Mouse (Mus musculus): ENCODE measurements around the gene Casp12. TPM values are rescaled to one million over a fixed set of nuclear protein-coding genes. Genes with fewer than 3 reads are reported as not detected.

Gene Casp12
- total RNA-seq (2021) = 1 to 10 TPM in 1 of 2 experiments, under 1 TPM in 1; 0.77 to 1.8 TPM
- long read RNA-seq, experiment 1, partial matches to known transcripts = 0 of 2 reads
- long read RNA-seq, experiment 1, other reads (novel, unspliced or antisense) = 1 of 2 reads
- long read RNA-seq, experiment 2, partial matches to known transcripts = 0 of 1 reads
- long read RNA-seq, experiment 2, other reads (novel, unspliced or antisense) = 0 of 1 reads

- H3K27ac ChIP-seq = no peak within 1 kb of the TSS
Observed at GRCm38 (mm10) chr9:5345291-5345898, at the start of gene Casp12. Gene Casp12 (plus strand): TSS chr9:5345430.

GRCm38 (mm10) chr9:5296354-5297237 is 48.6 kb upstream of the Casp12 start:
- Histone ChIP-seq H3K27ac (no peak overlapping the region), H3K4me3 (no peak overlapping the region)
- intact Hi-C loops (cut with DNase I) = no loop called here
- no peak for DNase-seq (ENCODE audit: extremely low spot score in 1 of 2, low spot score in 2 of 2)
- no peak for TF ChIP-seq CTCF (IDR thresholded peaks at IDR 0.05)

More at GRCm38 (mm10) chr9:5345291-5345898, at the start of gene Casp12:
- intact Hi-C loops (cut with DNase I) = no loop called here
- H3K4me3 ChIP-seq = peak within 1 kb of the TSS; percentile 14; the same call in 1 of the 2 replicates
- DNase-seq (ENCODE audit: extremely low spot score in 1 of 2, low spot score in 2 of 2) = no peak
- TF ChIP-seq CTCF (IDR thresholded peaks at IDR 0.05) = no peak

- no peak for TF ChIP-seq CTCF (IDR thresholded peaks at IDR 0.05)
- intact Hi-C loops (cut with DNase I) = no loop called here
- DNase-seq (ENCODE audit: extremely low spot score in 1 of 2, low spot score in 2 of 2) = no peak
- no peak within 1 kb of the TSS for H3K4me3 ChIP-seq
- no peak within 1 kb of the TSS for H3K27ac ChIP-seq
Observed at GRCm38 (mm10) chr9:5298329-5299131, 46.7 kb upstream of the Casp12 start, which contains the start of gene Casp1. Gene Casp1 (plus strand): TSS chr9:5298517.

- no peak for DNase-seq (ENCODE audit: extremely low spot score in 1 of 2, low spot score in 2 of 2)
- Histone ChIP-seq H3K4me3 (no peak overlapping the region), H3K27ac (no peak overlapping the region)
- no peak for TF ChIP-seq CTCF (IDR thresholded peaks at IDR 0.05)
- intact Hi-C loops (cut with DNase I) = no loop called here
Observed at GRCm38 (mm10) chr9:5299132-5299381, 46.2 kb upstream of the Casp12 start.

- Histone ChIP-seq H3K4me3 (0 out of 2 replicates have a peak within 1 kb of the TSS, but pooled peaks have one; percentile 4), H3K27ac (no peak within 1 kb of the TSS)
- intact Hi-C loops (cut with DNase I) = no loop called here
- DNase-seq (ENCODE audit: extremely low spot score in 1 of 2, low spot score in 2 of 2) = no peak
- no peak for TF ChIP-seq CTCF (IDR thresholded peaks at IDR 0.05)
Observed at GRCm38 (mm10) chr9:5308561-5308960, 36.7 kb upstream of the Casp12 start, which contains the start of gene Casp4. Gene Casp4 (plus strand): TSS chr9:5308828.

- TF ChIP-seq CTCF (IDR thresholded peaks at IDR 0.05) = no peak
- Histone ChIP-seq H3K27ac (no peak overlapping the region), H3K4me3 (no peak overlapping the region)
- intact Hi-C loops (cut with DNase I) = no loop called here
- DNase-seq (ENCODE audit: extremely low spot score in 1 of 2, low spot score in 2 of 2) = no peak
Observed at GRCm38 (mm10) chr9:5310112-5310511, 35.1 kb upstream of the Casp12 start.

GRCm38 (mm10) chr9:5311435-5311834 is 33.8 kb upstream of the Casp12 start:
- TF ChIP-seq CTCF (IDR thresholded peaks at IDR 0.05) = no peak
- Histone ChIP-seq H3K27ac (no peak overlapping the region), H3K4me3 (no peak overlapping the region)
- intact Hi-C loops (cut with DNase I) = no loop called here
- no peak for DNase-seq (ENCODE audit: extremely low spot score in 1 of 2, low spot score in 2 of 2)

- intact Hi-C loops (cut with DNase I) = no loop called here
- no peak for TF ChIP-seq CTCF (IDR thresholded peaks at IDR 0.05)
Observed at GRCm38 (mm10) chr9:5328204-5328603, 17.0 kb upstream of the Casp12 start.

GRCm38 (mm10) chr9:5332441-5332840 is 12.8 kb upstream of the Casp12 start:
- Histone ChIP-seq H3K4me3 (no peak overlapping the region), H3K27ac (no peak overlapping the region)
- intact Hi-C loops (cut with DNase I) = no loop called here
- TF ChIP-seq CTCF (IDR thresholded peaks at IDR 0.05) = no peak
- no peak for DNase-seq (ENCODE audit: extremely low spot score in 1 of 2, low spot score in 2 of 2)

More at GRCm38 (mm10) chr9:5328204-5328603, 17.0 kb upstream of the Casp12 start:
- no peak for DNase-seq (ENCODE audit: extremely low spot score in 1 of 2, low spot score in 2 of 2)
- Histone ChIP-seq H3K27ac (no peak overlapping the region), H3K4me3 (no peak overlapping the region)

GRCm38 (mm10) chr9:5333422-5333821 is 11.8 kb upstream of the Casp12 start:
- no peak for TF ChIP-seq CTCF (IDR thresholded peaks at IDR 0.05)
- H3K4me3 ChIP-seq = no peak overlapping the region
- H3K27ac ChIP-seq = no peak overlapping the region
- intact Hi-C loops (cut with DNase I) = no loop called here
- DNase-seq (ENCODE audit: extremely low spot score in 1 of 2, low spot score in 2 of 2) = no peak

- no peak for TF ChIP-seq CTCF (IDR thresholded peaks at IDR 0.05)
Observed at GRCm38 (mm10) chr9:5343092-5343491, 2.1 kb upstream of the Casp12 start.

More at GRCm38 (mm10) chr9:5343092-5343491, 2.1 kb upstream of the Casp12 start:
- Histone ChIP-seq H3K27ac (no peak overlapping the region), H3K4me3 (no peak overlapping the region)
- intact Hi-C loops (cut with DNase I) = no loop called here
- no peak for DNase-seq (ENCODE audit: extremely low spot score in 1 of 2, low spot score in 2 of 2)
